ENCODE assay signal across 8 mouse cellular contexts in the genomic region with DNA sequence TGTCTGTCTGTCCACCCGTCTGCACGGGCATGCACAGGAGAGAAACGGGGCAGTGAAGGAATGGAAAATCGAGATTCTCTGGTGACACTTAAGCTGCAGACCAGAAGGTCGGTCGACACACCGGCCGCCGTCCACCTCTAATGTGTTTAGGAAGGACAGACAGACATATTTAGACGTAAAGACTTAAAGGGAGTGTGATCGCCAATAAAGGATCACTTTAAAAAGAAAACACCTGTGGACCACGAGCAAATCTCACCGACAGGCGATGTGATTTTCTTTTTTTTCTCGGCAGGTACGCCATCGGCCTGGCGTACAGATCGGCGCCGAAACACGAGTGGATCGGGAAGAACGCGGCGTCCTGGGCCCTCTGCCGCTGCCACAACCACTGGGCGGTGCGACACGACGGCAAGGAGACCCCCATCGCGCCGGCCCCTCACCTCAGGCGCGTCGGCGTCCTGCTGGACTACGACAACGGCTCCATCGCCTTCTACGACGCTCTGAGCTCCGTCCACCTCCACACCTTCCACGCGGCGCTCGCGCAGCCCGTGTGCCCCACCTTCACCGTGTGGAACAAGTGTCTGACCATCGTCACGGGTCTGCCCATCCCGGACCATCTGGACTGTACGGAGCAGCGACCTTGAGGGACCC. TPM values are rescaled to one million over a fixed set of nuclear protein-coding genes. Genes with fewer than 3 reads are reported as not detected.
DNase-seq lines count a peak whose midpoint lies in the region; ATAC-seq and TF ChIP-seq lines count a peak whose summit lies in the region.
"Not testable (repeated sequence)": the region's sequence is repeated elsewhere in the genome, so short reads cannot be mapped to it uniquely, and the experiment has no call there.

No protein-coding gene starts in this region.

- not testable (repeated sequence) for H3K4me3 ChIP-seq in ES-E14 (ENCODE audit: insufficient read depth in 1 of 2, low read depth in 1 of 2, low read length in 2 of 2, poor library complexity in 1 of 2, severe bottlenecking in 1 of 2); cerebellum, adult 2 months (replicated peaks; ENCODE audit: insufficient read depth, low read depth, low read length); hindbrain, embryonic 11.5 days (ENCODE audit: low read depth, low read length); lung, embryonic 16.5 days (ENCODE audit: low read length)

- H3K36me3 ChIP-seq in ES-E14 (ENCODE audit: control insufficient read depth, insufficient read depth, low read length, poor library complexity, severe bottlenecking): peaks cover 74% of the 10 kb centered on the region
- H3K36me3 ChIP-seq in hindbrain, embryonic 11.5 days (ENCODE audit: control insufficient read depth, insufficient read depth, low read length): peaks cover 37% of the 10 kb centered on the region
- H3K36me3 ChIP-seq in lung, embryonic 16.5 days (ENCODE audit: control insufficient read depth, insufficient read depth, low read length): peaks cover 49% of the 10 kb centered on the region

- H3K9ac ChIP-seq in ES-E14 (ENCODE audit: insufficient read depth, low read depth, low read length, poor library complexity, severe bottlenecking); hindbrain, embryonic 11.5 days (ENCODE audit: low read depth, low read length); lung, embryonic 16.5 days (ENCODE audit: low read length): not testable (repeated sequence)

- not testable (repeated sequence) for H3K4me2 ChIP-seq in hindbrain, embryonic 11.5 days (replicated peaks; ENCODE audit: low read depth, low read length); lung, embryonic 16.5 days (ENCODE audit: low read depth, low read length)

- peaks cover 54% of the 10 kb centered on the region for H3K9me3 ChIP-seq in ES-E14 (ENCODE audit: control insufficient read depth, insufficient read depth, low read depth, low read length)
- H3K9me3 ChIP-seq in hindbrain, embryonic 11.5 days (ENCODE audit: control insufficient read depth, low read length): peaks cover 33% of the 10 kb centered on the region
- peaks cover 42% of the 10 kb centered on the region for H3K9me3 ChIP-seq in lung, embryonic 16.5 days (ENCODE audit: control insufficient read depth, low read length)

- TF ChIP-seq CTCF in cerebellum, adult 2 months (IDR thresholded peaks at IDR 0.05; ENCODE audit: borderline replicate concordance, insufficient read depth, low read depth, low read length): not testable (repeated sequence)

- DNase-seq in ES-E14 (ENCODE audit: low read depth, low spot score): peak; percentile 74
- peak; percentile 52 to 60 for DNase-seq in cerebellum, adult 2 months
- DNase-seq in forelimb bud, embryonic 11.5 days (ENCODE audit: low read depth, low spot score): peak; percentile 59
- DNase-seq in hindbrain, embryonic 11.5 days (ENCODE audit: low spot score): not testable (repeated sequence)
- peak; percentile 54 to 59 for DNase-seq in layer of hippocampus, postnatal 14 days (ENCODE audit: low spot score in 2 of 2)
- DNase-seq in retina, embryonic 14.5 days (ENCODE audit: low spot score): peak; percentile 45
- DNase-seq in thymus, postnatal 14 days: peak; percentile 67

- not testable (repeated sequence) for H3K27me3 ChIP-seq in cerebellum, adult 2 months (ENCODE audit: control insufficient read depth, insufficient read depth, low read length); hindbrain, embryonic 11.5 days (ENCODE audit: control insufficient read depth, insufficient read depth, low read length); lung, embryonic 16.5 days (ENCODE audit: control insufficient read depth, insufficient read depth, low read depth, low read length)

- in situ Hi-C loops in ES-E14 (cut with MboI; ENCODE audit: low sequenced_read_pairs in 2 of 2, unreplicated experiment in 2 of 2): not testable (repeated sequence)

- 0 out of 2 replicates have a peak, but pooled peaks have one; percentile 3 for ATAC-seq in hindbrain, embryonic 11.5 days (ENCODE audit: low FRiP score)
- peak; percentile 12 for ATAC-seq in lung, embryonic 16.5 days (ENCODE audit: low read depth)

- not testable (repeated sequence) for H3K4me1 ChIP-seq in ES-E14 (ENCODE audit: control insufficient read depth in 2 of 2, insufficient read depth in 2 of 2, low read length in 2 of 2, poor library complexity in 1 of 2); cerebellum, adult 2 months (ENCODE audit: control insufficient read depth, insufficient read depth, low read length); hindbrain, embryonic 11.5 days (replicated peaks; ENCODE audit: control insufficient read depth, insufficient read depth, low read length); lung, embryonic 16.5 days (replicated peaks; ENCODE audit: control insufficient read depth, insufficient read depth, low read length)

- peak overlapping the region; percentile 6; the same call in 1 of the 2 replicates for H3K27ac ChIP-seq in ES-E14 (ENCODE audit: insufficient read depth, low read depth, low read length, poor library complexity, severe bottlenecking)
- H3K27ac ChIP-seq in cerebellum, adult 2 months (ENCODE audit: insufficient read depth, low read length); hindbrain, embryonic 11.5 days (ENCODE audit: low read depth, low read length); lung, embryonic 16.5 days (ENCODE audit: low read length): not testable (repeated sequence)

- 95% methylated on average over 56 of the region's 56 CpGs for WGBS in cerebellum, adult 2 months
- WGBS in hindbrain, embryonic 11.5 days: 94% methylated on average over 56 of the region's 56 CpGs
- WGBS in lung, embryonic 16.5 days: 93% methylated on average over 56 of the region's 56 CpGs

- TF ChIP-seq POLR2A in cerebellum, adult 2 months (IDR thresholded peaks at IDR 0.05; ENCODE audit: borderline replicate concordance, insufficient read depth, low read length): not testable (repeated sequence)

RNA-seq across cellular contexts. Expression of a gene that starts 20.8 kb away (rescaled TPM):
- 165 and 322 TPM in 2 replicates for total RNA-seq in ES-E14 (2012; rRNA removed)
- polyA plus RNA-seq in cerebellum, adult 2 months (2012; rRNA removed): 648 and 794 TPM in 2 replicates
- polyA plus RNA-seq in hindbrain, embryonic 11.5 days (2014; fragmentation: Nextera tagmentation; extraction: Ambion mirVana): 174 and 175 TPM in 2 replicates
- total RNA-seq in layer of hippocampus, postnatal 14 days (2021): 100 to 1,000 TPM; 225 to 399 TPM
- polyA plus RNA-seq in lung, embryonic 16.5 days (2015; fragmentation: Nextera tagmentation; extraction: Ambion mirVana): 126 and 202 TPM in 2 replicates
